Mouse (Mus musculus) layer of hippocampus, adult 6 months (tissue): Measurements from ENCODE around the gene Dock11. TPM values are rescaled to one million over a fixed set of nuclear protein-coding genes. Genes with fewer than 3 reads are reported as not detected.

Experiments used
- long read RNA-seq, 2 experiments: library from polyadenylated mRNA; unstranded; transcript quantifications; one replicate each; pipeline ENCODE4 v2.0.0; 2019 to 2020
- polyA plus RNA-seq: library from polyadenylated mRNA; unstranded; fragments of <200 nt; fragmentation: Nextera tagmentation; gene quantifications from 2 replicates; pipeline ENCODE4 v1.2.3, GENCODE M21; 2021

Gene Dock11
- polyA plus RNA-seq, result 1.6 and 2.1 TPM in 2 replicates
- long read RNA-seq, experiment 1, partial matches to known transcripts, result 1 of 3 reads
- long read RNA-seq, experiment 1, other reads (novel, unspliced or antisense), result 2 of 3 reads
- long read RNA-seq, experiment 2, full-length matches to known transcripts, result 1 of 2 reads
- long read RNA-seq, experiment 2, partial matches to known transcripts, result 1 of 2 reads
- long read RNA-seq, experiment 2, other reads (novel, unspliced or antisense), result 0 of 2 reads

GRCm38 (mm10) chrX:35888087-35888895 lies at the start of gene Dock11:
Gene Dock11, plus strand, starts transcription at chrX:35888832.

GRCm38 (mm10) chrX:36111622-36112421 lies 223.2 kb downstream of the Dock11 start, which contains the start of gene Il13ra1:
Gene Il13ra1, plus strand, starts transcription at chrX:36112110.

Other genes starting within 250 kb of the Dock11 start
- gene Il13ra1, start 223.3 kb downstream of the Dock11 start, polyA plus RNA-seq, result 3.8 and 4.2 TPM in 2 replicates